Mouse (Mus musculus) layer of hippocampus, postnatal 25 days (tissue): ENCODE measurements at regions not wholly inside any gene's neighbourhood (a gene's known extent, or its start where the extent isn't known, plus 50 kb on each side); places are given as distances from the start of the nearest gene placed in this dataset.
A peak's percentile ranks its signal among the peaks of the same experiment; 100 is the strongest.
"Not testable (repeated sequence)": the region's sequence is repeated elsewhere in the genome, so short reads cannot be mapped to it uniquely, and the experiment has no call there.

Experiments
- DNase-seq, 2 experiments: peaks; one replicate each; pipeline ENCODE4 v3.0.0; 2022; ENCODE audit warnings: mixed read lengths in 2 of 2, low spot score in 1 of 2; ENCODE audit errors: extremely low spot score in 1 of 2

DNA sequence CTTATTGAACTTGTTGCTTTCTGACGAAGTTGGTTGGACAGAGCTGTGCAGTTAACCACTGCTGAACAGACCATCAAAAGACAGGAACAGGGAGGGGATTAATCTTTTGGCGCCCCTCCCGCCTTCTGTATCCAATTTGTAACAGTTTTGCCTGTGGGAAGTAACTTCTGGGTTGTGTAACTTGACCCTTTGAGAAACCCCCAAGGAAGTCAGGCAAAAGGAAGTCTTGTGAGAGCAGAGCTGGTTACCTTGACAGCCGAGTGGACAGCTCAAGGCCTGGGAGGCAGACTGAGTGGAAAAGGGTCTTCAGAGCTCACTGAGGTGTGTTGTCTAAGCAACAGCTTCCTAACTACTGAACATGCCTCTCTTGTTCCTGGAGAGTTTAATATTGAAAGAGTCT is 75.8 kb upstream of the Hao2 start:
- DNase-seq: no peak

DNA sequence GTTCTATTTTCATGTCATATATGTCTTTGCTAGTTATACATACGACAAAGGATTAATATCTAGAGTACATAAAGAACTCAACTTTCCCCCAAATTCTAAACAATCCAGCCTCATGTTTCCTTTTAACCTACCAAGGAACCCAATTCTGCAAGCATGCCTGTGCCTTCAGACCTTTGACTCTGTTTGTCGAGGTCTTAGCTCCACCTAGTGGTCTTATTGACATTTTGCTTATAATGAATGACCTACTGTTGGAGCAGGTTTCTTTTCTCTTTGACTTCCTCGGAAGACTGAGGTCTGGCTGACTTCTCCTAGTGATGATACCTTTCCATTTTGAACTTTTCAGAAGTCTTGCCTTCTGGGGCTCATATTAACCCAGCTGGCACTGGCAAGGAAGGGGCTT is 82.7 kb upstream of the Hao2 start:
- DNase-seq: no peak

DNA sequence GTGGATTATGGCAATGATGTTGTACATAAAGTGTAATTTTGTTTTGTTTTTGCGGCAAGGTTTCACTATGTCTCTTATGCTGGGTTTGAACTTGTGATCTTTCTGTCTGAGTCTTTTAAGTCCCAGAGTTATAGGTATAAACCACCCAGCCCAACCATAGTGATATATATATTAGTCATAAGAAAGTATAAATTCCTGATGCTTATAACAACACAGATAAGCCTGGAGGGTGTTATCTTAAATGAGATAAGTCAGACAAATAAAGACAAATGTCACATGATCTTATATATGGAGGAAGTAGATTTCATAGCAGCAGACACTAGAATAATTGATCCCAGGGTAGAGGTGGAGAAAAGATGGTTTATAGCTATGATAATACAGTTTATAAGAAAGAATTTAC is 89.7 kb upstream of the Hao2 start:
- DNase-seq: no peak

DNA sequence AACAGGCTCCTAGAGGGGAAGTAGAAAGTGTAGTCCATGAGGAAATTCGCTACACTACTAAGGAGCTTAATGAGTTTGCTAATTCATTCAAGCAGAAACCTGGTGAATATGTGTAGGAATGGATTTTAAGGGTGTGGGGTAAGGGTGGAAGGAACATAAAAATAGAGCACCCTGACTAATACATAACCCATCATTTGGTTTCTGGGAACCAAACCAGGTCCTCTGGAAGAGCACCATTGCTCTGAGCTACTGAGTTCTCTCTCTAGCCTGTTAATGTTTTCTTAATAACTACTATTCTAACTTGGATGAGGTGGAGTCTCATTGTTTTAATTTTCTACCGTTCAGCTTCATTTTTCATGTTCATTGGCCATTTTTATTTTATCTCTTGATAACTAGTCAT is 94.2 kb upstream of the Hao2 start:
- not testable (repeated sequence) for DNase-seq

DNA sequence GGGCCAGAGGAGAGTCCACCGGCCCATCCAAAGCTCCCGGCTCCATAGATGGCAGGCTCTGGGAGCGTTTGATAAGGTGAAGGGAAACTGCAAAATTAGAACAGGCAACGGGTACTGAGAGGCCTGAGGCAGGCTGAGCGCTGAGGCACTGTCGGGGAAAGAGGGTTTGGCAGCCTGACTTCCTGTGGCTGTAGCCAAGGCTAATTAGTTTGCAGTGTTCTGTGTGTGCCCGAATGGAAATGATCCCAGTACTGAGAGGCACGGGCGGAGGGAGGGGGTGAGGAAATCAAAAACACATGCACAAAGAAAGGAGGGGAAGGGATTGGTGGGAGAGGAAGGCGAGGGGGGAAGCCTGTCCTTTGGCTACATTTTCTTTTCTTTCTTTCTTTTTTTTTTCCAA is 97.8 kb upstream of the Hao2 start:
- DNase-seq: peak; percentile 10 to 17

GRCm38 (mm10) chr3:98991276-98991675 is 98.2 kb upstream of the Hao2 start:
- DNase-seq: no peak

- no peak for DNase-seq
Observed at GRCm38 (mm10) chr3:98994086-98994485, 101.0 kb upstream of the Hao2 start.

GRCm38 (mm10) chr3:99030636-99031035 is 110.2 kb upstream of the Wars2 start:
- DNase-seq: no peak

GRCm38 (mm10) chr3:99046190-99046589 is 94.7 kb upstream of the Wars2 start:
- no peak for DNase-seq

- DNase-seq: no peak
Observed at GRCm38 (mm10) chr3:99047156-99047555, 93.7 kb upstream of the Wars2 start.

- DNase-seq: peak in 1 of 2 experiments; percentile 15
Observed at GRCm38 (mm10) chr3:99049305-99049704, 91.6 kb upstream of the Wars2 start.

DNA sequence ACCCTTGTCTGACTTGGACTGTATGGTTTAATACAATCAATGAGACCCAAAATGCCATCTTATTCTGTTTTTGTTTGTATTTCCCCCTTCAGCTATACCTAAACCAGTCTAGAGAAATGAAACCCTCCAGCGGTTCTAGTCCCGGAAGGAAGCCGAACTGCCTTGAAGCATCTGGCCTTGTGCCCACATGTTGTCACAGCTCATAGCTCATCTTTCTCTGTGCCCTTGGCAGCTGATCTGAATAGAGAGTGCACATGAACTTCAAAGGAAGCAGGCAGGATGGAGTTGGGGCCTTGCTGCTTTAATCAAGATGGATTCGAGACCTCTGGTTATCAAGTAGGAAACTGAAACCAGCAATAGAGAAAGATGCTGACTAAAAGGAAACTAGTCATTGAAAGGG is 88.7 kb upstream of the Wars2 start:
- DNase-seq: no peak

DNA sequence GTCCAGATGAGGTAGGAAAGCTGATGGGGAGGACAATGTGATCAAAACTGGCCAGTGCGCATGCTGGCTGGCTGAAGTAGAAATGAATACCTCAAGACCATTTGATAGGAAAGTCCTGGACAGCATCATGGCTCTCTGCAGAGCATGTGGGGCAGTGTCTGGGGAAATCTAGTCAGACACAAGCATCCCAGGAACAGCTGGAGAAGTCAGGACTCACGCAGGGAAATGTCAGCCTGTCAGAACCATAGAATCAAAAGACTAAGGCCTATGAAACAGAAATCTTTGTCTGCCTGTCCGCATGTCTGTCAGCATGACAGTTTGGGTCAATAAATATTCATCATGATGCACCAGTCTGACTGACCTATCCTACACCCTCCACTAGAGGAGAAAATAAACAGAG is 73.7 kb upstream of the Wars2 start:
- no peak for DNase-seq
